Mouse (Mus musculus) lung, adult 2 months (tissue): Measurements from ENCODE around the gene Setd3.

Experiments used
- CTCF ChIP-seq: fragments of 200-500 bp; IDR thresholded peaks from 2 replicates; pipeline ENCODE4 v1.5.1; 2011; ENCODE audit warnings: mild to moderate bottlenecking, low read length, control low read depth; ENCODE audit not compliant: insufficient read depth
- POLR2A ChIP-seq: fragments of 200-500 bp; IDR thresholded peaks from 2 replicates; pipeline ENCODE4 v1.6.1; 2011; ENCODE audit warnings: low read depth, mild to moderate bottlenecking, control low read depth, low read length, borderline replicate concordance; ENCODE audit errors: extremely low read depth

- TF ChIP-seq CTCF (no peak), POLR2A (no peak)
Measured at GRCm38 (mm10) chr12:108168909-108169308, 10.2 kb downstream of the Setd3 start.
